In genomic region chr2:25127206-25127605, GRCm38 (mm10) we compare ENCODE assay signal across 8 mouse cellular contexts. TPM values are rescaled to one million over a fixed set of nuclear protein-coding genes. Genes with fewer than 3 reads are reported as not detected.
DNase-seq lines count a peak whose midpoint lies in the region; ATAC-seq and TF ChIP-seq lines count a peak whose summit lies in the region.

No protein-coding gene starts in this region.

- no peak overlapping the region for H3K4me3 ChIP-seq in hindbrain, embryonic 15.5 days
- H3K4me3 ChIP-seq in liver, adult 2 months (ENCODE audit: insufficient read depth, low read depth, low read length) = no peak overlapping the region

- peak overlapping the region; percentile 77 for H3K27ac ChIP-seq in hindbrain, embryonic 15.5 days (replicated peaks)
- 0 out of 2 replicates have a peak overlapping the region, but pooled peaks have one; percentile 1 for H3K27ac ChIP-seq in liver, adult 2 months (replicated peaks; ENCODE audit: insufficient read depth, low read depth, low read length)

- no peaks in the 10 kb centered on the region for H3K36me3 ChIP-seq in hindbrain, embryonic 15.5 days
- H3K36me3 ChIP-seq in liver, adult 2 months (ENCODE audit: control insufficient read depth, insufficient read depth, low read length) = no peaks in the 10 kb centered on the region

- H3K4me2 ChIP-seq in hindbrain, embryonic 15.5 days = no peak overlapping the region

- 40% methylated on average over 5 of the region's 5 CpGs for WGBS in hindbrain, embryonic 15.5 days
- WGBS in liver, adult 2 months = 35% methylated on average over 5 of the region's 5 CpGs

- TF ChIP-seq POLR2A in liver, adult 2 months (IDR thresholded peaks at IDR 0.05; ENCODE audit: extremely low read depth, insufficient read depth, low read length) = no peak

- H3K9ac ChIP-seq in hindbrain, embryonic 15.5 days = no peak overlapping the region
- no peak overlapping the region for H3K9ac ChIP-seq in liver, adult 2 months (ENCODE audit: low read depth, low read length)

- H3K27me3 ChIP-seq in hindbrain, embryonic 15.5 days = no peaks in the 10 kb centered on the region
- H3K27me3 ChIP-seq in liver, adult 2 months (ENCODE audit: control insufficient read depth, insufficient read depth, low read length) = no peaks in the 10 kb centered on the region

- no peaks in the 10 kb centered on the region for H3K79me2 ChIP-seq in liver, adult 2 months (ENCODE audit: control insufficient read depth, insufficient read depth, low read length)

- peaks cover 36% of the 10 kb centered on the region for H3K4me1 ChIP-seq in hindbrain, embryonic 15.5 days (replicated peaks)
- H3K4me1 ChIP-seq in liver, adult 2 months (ENCODE audit: control insufficient read depth, insufficient read depth, low read length) = peaks cover 22% of the 10 kb centered on the region

- peak; percentile 87 for DNase-seq in CD4-positive, CD25-positive, alpha-beta regulatory T cell, adult 2 months (ENCODE audit: low read depth, low spot score)
- DNase-seq in cerebellum, adult 9-10 months = peak; percentile 19
- peak; percentile 67 for DNase-seq in forelimb bud, embryonic 11.5 days (ENCODE audit: low read depth, low spot score)
- peak; percentile 51 for DNase-seq in liver, adult 2 months (ENCODE audit: extremely low read depth, low read depth, low spot score)
- DNase-seq in testis, postnatal 14 days (ENCODE audit: low spot score) = peak; percentile 35

- ATAC-seq in CD4-positive, CD25-positive, alpha-beta regulatory T cell, adult 4 months = no peak
- ATAC-seq in hindbrain, embryonic 15.5 days (ENCODE audit: low FRiP score, low read depth) = 0 out of 2 replicates have a peak, but pooled peaks have one; percentile 7
- 0 out of 2 replicates have a peak, but pooled peaks have one; percentile 20 for ATAC-seq in monocyte, adult 5-6 weeks (replicated peaks; ENCODE audit: insufficient number of reproducible peaks, low FRiP score, low TSS enrichment, poor library complexity, severe bottlenecking)

- TF ChIP-seq CTCF in liver, adult 2 months (IDR thresholded peaks at IDR 0.05; ENCODE audit: low read depth, low read length) = peak; percentile 97

- H3K9me3 ChIP-seq in hindbrain, embryonic 15.5 days = no peaks in the 10 kb centered on the region

RNA-seq across cellular contexts. Expression of gene Noxa1, which starts 32.3 kb away (rescaled TPM):
- polyA plus RNA-seq in CD4-positive, CD25-positive, alpha-beta regulatory T cell, adult 4 months (2017; shearing (Covaris generic)) = 1 to 10 TPM; 5.5 to 7.0 TPM
- polyA plus RNA-seq in hindbrain, embryonic 15.5 days (2015; fragmentation: Nextera tagmentation; extraction: Ambion mirVana) = not detected in 2 replicates
- not detected in 2 replicates for total RNA-seq in liver, adult 2 months (2014; rRNA removed)
- 0.15 TPM in 1 of 2 replicates, not detected in the other for polyA plus RNA-seq in liver, adult 2 months (2012; rRNA removed)
- 0.78 TPM in 1 of 3 replicates, not detected in the others for total RNA-seq in monocyte, adult 5-6 weeks (2017)

RNA-seq across cellular contexts. Expression of gene Entpd8, which starts 47.1 kb away (rescaled TPM):
- under 1 TPM in 1 of 2 experiments, not detected in 1; 0.52 TPM for polyA plus RNA-seq in CD4-positive, CD25-positive, alpha-beta regulatory T cell, adult 4 months (2017; shearing (Covaris generic))
- polyA plus RNA-seq in hindbrain, embryonic 15.5 days (2015; fragmentation: Nextera tagmentation; extraction: Ambion mirVana) = 0.12 TPM in 1 of 2 replicates, not detected in the other
- total RNA-seq in liver, adult 2 months (2014; rRNA removed) = 84.8 and 91.8 TPM in 2 replicates
- polyA plus RNA-seq in liver, adult 2 months (2012; rRNA removed) = 159 and 196 TPM in 2 replicates
- not detected in 3 replicates for total RNA-seq in monocyte, adult 5-6 weeks (2017)

RNA-seq across cellular contexts. Expression of gene Nrarp, which starts 53.4 kb away (rescaled TPM):
- polyA plus RNA-seq in CD4-positive, CD25-positive, alpha-beta regulatory T cell, adult 4 months (2017; shearing (Covaris generic)) = under 1 TPM in 1 of 2 experiments, not detected in 1; 0.28 TPM
- 18.9 and 20.2 TPM in 2 replicates for polyA plus RNA-seq in hindbrain, embryonic 15.5 days (2015; fragmentation: Nextera tagmentation; extraction: Ambion mirVana)
- 0.74 and 2.1 TPM in 2 replicates for total RNA-seq in liver, adult 2 months (2014; rRNA removed)
- 1.5 and 1.6 TPM in 2 replicates for polyA plus RNA-seq in liver, adult 2 months (2012; rRNA removed)
- 22.3 to 51.8 TPM (median 24.4 TPM) in 3 replicates for total RNA-seq in monocyte, adult 5-6 weeks (2017)

Comparison
In these comparisons a context has a peak if more than half of its experiments do, and no peak if none do; other contexts are left out.
1. DNase-seq: peak in every context shown above with its lines; median percentile 87 in CD4-positive, CD25-positive, alpha-beta regulatory T cell, adult 2 months; 67 in forelimb bud, embryonic 11.5 days; 51 in liver, adult 2 months; 35 in testis, postnatal 14 days; 19 in cerebellum, adult 9-10 months.
2. RNA of gene Entpd8, which starts 47.1 kb away (polyA plus RNA-seq): 159 to 196 TPM in liver, adult 2 months; 0.52 TPM in CD4-positive, CD25-positive, alpha-beta regulatory T cell, adult 4 months and 0.12 TPM in hindbrain, embryonic 15.5 days; every median in the first group is over 100 times any median in the second.